Mouse (Mus musculus): ENCODE measurements around the gene Cops8. TPM values are rescaled to one million over a fixed set of nuclear protein-coding genes. Genes with fewer than 3 reads are reported as not detected.

The Cops8 gene
- total and polyA plus RNA-seq, 3 experiments: 39.2 to 110 (median 85.0) TPM

DNA sequence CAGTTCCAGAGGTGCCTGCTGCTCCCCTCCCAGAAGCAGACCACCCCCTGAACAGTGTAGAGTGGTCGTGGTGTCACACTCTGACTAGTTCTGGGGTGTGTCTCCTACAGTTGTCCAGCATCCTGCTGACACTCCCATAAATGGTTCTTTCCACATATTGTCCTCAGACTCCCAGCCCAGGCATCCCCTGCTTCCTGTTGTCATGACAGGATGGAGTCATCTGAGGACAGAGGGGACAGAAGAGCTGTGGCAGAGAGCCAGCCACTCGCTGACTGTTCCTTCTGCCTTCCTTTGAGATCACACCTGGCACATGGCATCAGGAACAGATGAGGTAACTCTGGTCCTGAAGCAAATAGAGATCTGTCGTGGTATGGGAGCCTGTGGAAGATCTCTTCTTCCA lies 3.6 kb upstream of the Cops8 start:
- H3K27me3 ChIP-seq (ENCODE audit: insufficient read depth, low read length): 0 out of 2 replicates have a peak, but pooled peaks cover 2% of the 10 kb centered on the region
- H3K9me3 ChIP-seq (replicated peaks): no peaks in the 10 kb centered on the region
- no peak for ATAC-seq (ENCODE audit: extremely low read depth, insufficient number of reproducible peaks, low FRiP score, poor library complexity, severe bottlenecking)
- H3K4me3 ChIP-seq (ENCODE audit: low read depth, low read length): no peak overlapping the region
- DNase-seq (ENCODE audit: low spot score): no peak
- no peaks in the 10 kb centered on the region for H3K36me3 ChIP-seq (replicated peaks)
- TF ChIP-seq GATA1 (IDR thresholded peaks at IDR 0.05; ENCODE audit: borderline replicate concordance, low read length) (no peak), GATA2 (IDR thresholded peaks at IDR 0.05; ENCODE audit: borderline replicate concordance, low read depth, low read length) (no peak), CTCF (IDR thresholded peaks at IDR 0.05; ENCODE audit: low read depth, low read length) (no peak), POLR2AphosphoS5 (IDR thresholded peaks at IDR 0.05; ENCODE audit: insufficient replicate concordance, low read depth, low read length) (no peak), TAL1 (conservative IDR thresholded peaks at IDR 0.05; ENCODE audit: low read depth, low read length) (no peak)
- H3K4me1 ChIP-seq (ENCODE audit: insufficient read depth, low read depth, low read length): peaks cover 7% of the 10 kb centered on the region

- H3K4me1 ChIP-seq (ENCODE audit: insufficient read depth, low read depth, low read length): peaks cover 17% of the 10 kb centered on the region
- no peak for TF ChIP-seq TAL1 (conservative IDR thresholded peaks at IDR 0.05; ENCODE audit: low read depth, low read length)
- no peak for TF ChIP-seq GATA1 (IDR thresholded peaks at IDR 0.05; ENCODE audit: borderline replicate concordance, low read length)
- TF ChIP-seq GATA2 (IDR thresholded peaks at IDR 0.05; ENCODE audit: borderline replicate concordance, low read depth, low read length): no peak
- no peak for TF ChIP-seq POLR2AphosphoS5 (IDR thresholded peaks at IDR 0.05; ENCODE audit: insufficient replicate concordance, low read depth, low read length)
- TF ChIP-seq CTCF (IDR thresholded peaks at IDR 0.05; ENCODE audit: low read depth, low read length): no peak
- ATAC-seq (ENCODE audit: extremely low read depth, insufficient number of reproducible peaks, low FRiP score, poor library complexity, severe bottlenecking): no peak
Observed at GRCm38 (mm10) chr1:90601096-90601495, 1.7 kb upstream of the Cops8 start.

DNA sequence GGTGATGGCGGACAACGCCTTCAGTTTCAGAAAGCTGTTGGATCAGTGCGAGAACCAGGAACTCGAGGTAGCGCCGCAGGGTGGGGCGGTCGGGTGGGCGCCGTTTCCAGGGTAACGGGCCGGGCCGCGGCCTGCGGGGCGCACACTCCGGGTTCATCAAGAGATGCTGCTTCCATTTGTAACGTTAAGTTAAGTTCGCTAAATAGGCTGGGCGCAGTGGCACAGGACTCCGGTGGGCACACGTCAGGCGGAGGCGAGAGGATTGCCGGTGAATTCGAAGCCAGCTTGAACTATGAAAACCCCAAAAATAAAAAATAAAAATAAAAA lies 743 bp downstream of the Cops8 start:
- Histone ChIP-seq H3K36me3 (replicated peaks) (peaks cover 38% of the 10 kb centered on the region), H3K27me3 (ENCODE audit: insufficient read depth, low read length) (0 out of 2 replicates have a peak, but pooled peaks cover under 1% of the 10 kb centered on the region), H3K4me1 (ENCODE audit: insufficient read depth, low read depth, low read length) (peaks cover 23% of the 10 kb centered on the region), H3K4me3 (ENCODE audit: low read depth, low read length) (peak overlapping the region; percentile 86), H3K9me3 (replicated peaks) (no peaks in the 10 kb centered on the region)
- TF ChIP-seq TAL1 (conservative IDR thresholded peaks at IDR 0.05; ENCODE audit: low read depth, low read length) (no peak), CTCF (IDR thresholded peaks at IDR 0.05; ENCODE audit: low read depth, low read length) (no peak), GATA2 (IDR thresholded peaks at IDR 0.05; ENCODE audit: borderline replicate concordance, low read depth, low read length) (no peak), POLR2AphosphoS5 (IDR thresholded peaks at IDR 0.05; ENCODE audit: insufficient replicate concordance, low read depth, low read length) (no peak), GATA1 (IDR thresholded peaks at IDR 0.05; ENCODE audit: borderline replicate concordance, low read length) (no peak)
- DNase-seq (ENCODE audit: low spot score) (no peak), ATAC-seq (ENCODE audit: extremely low read depth, insufficient number of reproducible peaks, low FRiP score, poor library complexity, severe bottlenecking) (no peak)

More at GRCm38 (mm10) chr1:90601096-90601495, 1.7 kb upstream of the Cops8 start:
- no peak overlapping the region for H3K4me3 ChIP-seq (ENCODE audit: low read depth, low read length)
- H3K27me3 ChIP-seq (ENCODE audit: insufficient read depth, low read length): 0 out of 2 replicates have a peak, but pooled peaks cover 2% of the 10 kb centered on the region
- no peaks in the 10 kb centered on the region for H3K9me3 ChIP-seq (replicated peaks)
- H3K36me3 ChIP-seq (replicated peaks): peaks cover 14% of the 10 kb centered on the region
- DNase-seq (ENCODE audit: low spot score): no peak

DNA sequence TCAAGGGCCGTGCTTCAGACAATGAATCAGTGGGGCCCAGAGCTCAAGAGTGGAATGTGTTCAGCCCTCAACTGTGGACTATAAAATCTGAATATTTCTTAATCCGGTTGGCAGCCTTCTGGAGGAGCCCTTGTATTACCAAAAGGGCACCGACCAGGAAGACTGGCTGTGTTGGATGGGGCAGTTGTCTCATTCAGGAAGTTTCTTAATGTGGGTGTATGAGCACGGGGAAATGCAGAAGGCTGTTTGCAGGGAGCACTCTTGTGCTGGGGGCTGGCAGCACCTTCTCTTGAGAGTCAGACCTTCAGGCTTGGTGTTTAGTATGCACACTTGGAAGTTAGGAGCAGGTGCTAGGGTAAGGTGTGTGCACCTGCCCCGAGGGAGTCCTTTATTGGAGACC lies 6.6 kb downstream of the Cops8 start:
- H3K9me3 ChIP-seq (replicated peaks): no peaks in the 10 kb centered on the region
- no peak for TF ChIP-seq GATA1 (IDR thresholded peaks at IDR 0.05; ENCODE audit: borderline replicate concordance, low read length)
- ATAC-seq (ENCODE audit: extremely low read depth, insufficient number of reproducible peaks, low FRiP score, poor library complexity, severe bottlenecking): no peak
- H3K4me1 ChIP-seq (ENCODE audit: insufficient read depth, low read depth, low read length): peaks cover 17% of the 10 kb centered on the region
- H3K36me3 ChIP-seq (replicated peaks): peaks cover 94% of the 10 kb centered on the region
- no peak for DNase-seq (ENCODE audit: low spot score)
- no peaks in the 10 kb centered on the region for H3K27me3 ChIP-seq (ENCODE audit: insufficient read depth, low read length)
- no peak overlapping the region for H3K4me3 ChIP-seq (ENCODE audit: low read depth, low read length)

GRCm38 (mm10) chr1:90617258-90617657 lies 14.5 kb downstream of the Cops8 start:
- ATAC-seq (ENCODE audit: extremely low read depth, insufficient number of reproducible peaks, low FRiP score, poor library complexity, severe bottlenecking) (no peak), DNase-seq (ENCODE audit: low spot score) (no peak)
- Histone ChIP-seq H3K27me3 (ENCODE audit: insufficient read depth, low read length) (no peaks in the 10 kb centered on the region), H3K4me3 (ENCODE audit: low read depth, low read length) (no peak overlapping the region), H3K4me1 (ENCODE audit: insufficient read depth, low read depth, low read length) (no peaks in the 10 kb centered on the region), H3K9me3 (replicated peaks) (no peaks in the 10 kb centered on the region), H3K36me3 (replicated peaks) (peaks cover 29% of the 10 kb centered on the region)
- no peak for TF ChIP-seq TAL1 (conservative IDR thresholded peaks at IDR 0.05; ENCODE audit: low read depth, low read length)
- no peak for TF ChIP-seq CTCF (IDR thresholded peaks at IDR 0.05; ENCODE audit: low read depth, low read length)

DNA sequence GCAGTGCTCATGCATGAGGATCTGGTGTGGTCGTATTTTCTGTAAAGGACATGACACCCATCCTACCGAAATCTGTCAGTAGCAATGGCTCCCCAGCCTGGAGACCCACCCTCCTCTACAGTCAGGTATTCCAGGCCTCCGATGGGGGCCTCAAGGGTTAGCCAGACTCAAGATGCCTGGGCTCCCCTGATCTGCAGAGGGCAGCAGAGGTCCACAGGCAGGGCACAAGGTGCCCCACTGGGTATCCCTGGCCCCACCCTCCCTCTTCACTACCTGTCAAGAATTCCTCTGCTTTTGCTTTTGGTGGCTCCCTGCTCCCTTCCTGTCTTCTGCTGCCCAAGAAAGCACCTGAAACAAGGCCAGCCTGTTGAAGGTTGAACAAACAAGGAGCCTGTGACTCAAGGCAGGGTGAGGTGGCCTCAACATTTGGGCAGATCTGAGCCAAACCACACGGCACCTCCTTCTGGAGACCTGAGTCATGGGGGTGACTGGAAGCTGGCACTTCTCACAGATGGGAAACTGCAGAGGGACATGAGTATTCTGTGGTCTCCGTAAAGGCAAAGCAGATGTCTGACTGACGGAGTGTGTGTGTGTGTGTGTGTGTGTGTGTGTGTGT lies 30.7 kb downstream of the Cops8 start:
- Histone ChIP-seq H3K27me3 (ENCODE audit: insufficient read depth, low read length) (no peaks in the 10 kb centered on the region), H3K4me1 (ENCODE audit: insufficient read depth, low read depth, low read length) (no peaks in the 10 kb centered on the region), H3K36me3 (replicated peaks) (no peaks in the 10 kb centered on the region), H3K4me3 (ENCODE audit: low read depth, low read length) (no peak overlapping the region), H3K9me3 (replicated peaks) (peaks cover 55% of the 10 kb centered on the region)
- no peak for DNase-seq (ENCODE audit: low spot score)
- TF ChIP-seq TAL1 (conservative IDR thresholded peaks at IDR 0.05; ENCODE audit: low read depth, low read length) (no peak), CTCF (IDR thresholded peaks at IDR 0.05; ENCODE audit: low read depth, low read length) (no peak), GATA1 (IDR thresholded peaks at IDR 0.05; ENCODE audit: borderline replicate concordance, low read length) (no peak), GATA2 (IDR thresholded peaks at IDR 0.05; ENCODE audit: borderline replicate concordance, low read depth, low read length) (no peak), POLR2AphosphoS5 (IDR thresholded peaks at IDR 0.05; ENCODE audit: insufficient replicate concordance, low read depth, low read length) (no peak)
- ATAC-seq (ENCODE audit: extremely low read depth, insufficient number of reproducible peaks, low FRiP score, poor library complexity, severe bottlenecking): no peak
